In genomic region chr12:29778901-29779300, GRCm38 (mm10) we compare ENCODE assay signal across 6 mouse cellular contexts.
"Had no signal": no experiment of that assay in that cellular context is flagged by ENCODE, and none has a peak within 500 bp of the region (broad histone marks: within the 10 kb centered on the region; RNA-seq: fewer than 3 reads in every experiment).

No protein-coding gene starts in this region.

- DNase-seq: kidney, adult 11 months; kidney, postnatal 10 days; kidney, postnatal 4 days; lung, embryonic 14.5 days; lung, postnatal 14 days; thymus, postnatal 36 days had no signal
